Mouse (Mus musculus) limb, embryonic 14.5 days (tissue): ENCODE measurements around the gene Gm36028. TPM values are rescaled to one million over a fixed set of nuclear protein-coding genes. Genes with fewer than 3 reads are reported as not detected.
A peak's percentile ranks its signal among the peaks of the same experiment; 100 is the strongest.

Experiments used
- ATAC-seq: fragments of 200-750 bp; cut with Nextera tagmentation; 2 replicates; pipeline ENCODE4 v1.8.0; 2017; ENCODE audit warnings: low read depth, moderate number of reproducible peaks, moderate TSS enrichment; ENCODE audit not compliant: low FRiP score
- DNase-seq: peaks from one replicate; pipeline ENCODE4 v3.0.0-alpha.2; 2015; ENCODE audit warnings: low spot score
- H3K27ac ChIP-seq: fragments of 300-500 bp; sonication (generic); replicated peaks from 2 replicates; pipeline ENCODE4 v1.5.1; 2014; ENCODE audit warnings: low read depth, mild to moderate bottlenecking, low read length, moderate library complexity, mixed read lengths
- H3K27me3 ChIP-seq: fragments of 300-500 bp; sonication (generic); 2 replicates; pipeline ENCODE4 v1.6.1; 2014; ENCODE audit warnings: low read length, mixed read lengths; ENCODE audit not compliant: control insufficient read depth, insufficient read depth
- H3K36me3 ChIP-seq: fragments of 300-500 bp; sonication (generic); 2 replicates; pipeline ENCODE4 v1.6.1; 2014; ENCODE audit warnings: mild to moderate bottlenecking, low read length, moderate library complexity, mixed read lengths; ENCODE audit not compliant: control insufficient read depth, insufficient read depth
- H3K4me1 ChIP-seq: fragments of 300-500 bp; sonication (generic); 2 replicates; pipeline ENCODE4 v1.6.1; 2014; ENCODE audit warnings: antibody characterized with exemption, low read length, mixed read lengths; ENCODE audit not compliant: control insufficient read depth, insufficient read depth
- H3K4me2 ChIP-seq: fragments of 300-500 bp; sonication (generic); replicated peaks from 2 replicates; pipeline ENCODE4 v1.6.1; 2014; ENCODE audit warnings: low read depth, mild to moderate bottlenecking, low read length, moderate library complexity; ENCODE audit not compliant: severe bottlenecking
- H3K4me3 ChIP-seq: fragments of 300-500 bp; sonication (generic); replicated peaks from 2 replicates; pipeline ENCODE4 v1.5.1; 2014; ENCODE audit warnings: low read length
- H3K9ac ChIP-seq: fragments of 300-500 bp; sonication (generic); 2 replicates; pipeline ENCODE4 v1.6.1; 2014; ENCODE audit warnings: mild to moderate bottlenecking, low read depth, low read length, moderate library complexity; ENCODE audit not compliant: severe bottlenecking
- H3K9me3 ChIP-seq: fragments of 300-500 bp; sonication (generic); 2 replicates; pipeline ENCODE4 v1.6.1; 2016; ENCODE audit warnings: low read length; ENCODE audit not compliant: control insufficient read depth
- POLR2A ChIP-seq: fragments of 200-500 bp; IDR thresholded peaks from 2 replicates; pipeline ENCODE4 v1.8.0; 2012; ENCODE audit warnings: inconsistent platforms, mild to moderate bottlenecking, moderate library complexity, borderline replicate concordance; ENCODE audit not compliant: insufficient read depth, insufficient read length; ENCODE audit errors: extremely low read depth
- WGBS: fragments of 180-500 bp; shearing (Covaris S2); extraction: QIAGEN DNeasy Blood & Tissue Kit; methylation state at CpG from one replicate; pipeline ENCODE4 v1.1.7; 2014; 5-methylcytosine and 5-hydroxymethylcytosine counted together
- polyA plus RNA-seq, 2 experiments: library from polyadenylated mRNA; depleted of rRNA in 1 of 2; stranded (reverse) in 1 of 2; unstranded in 1 of 2; fragments of >200 nt; fragmentation: Nextera tagmentation in 1 of 2; extraction: Ambion mirVana in 1 of 2; gene quantifications; 2 replicates each; pipeline versions ENCODE4 v1.2.1 to v1.2.3; 2012 to 2014

Gene Gm36028
- polyA plus RNA-seq (2012; rRNA removed) = 0.15 and 0.20 TPM in 2 replicates
- polyA plus RNA-seq (2014; fragmentation: Nextera tagmentation; extraction: Ambion mirVana) = not detected in 2 replicates

GRCm38 (mm10) chr16:37861029-37861428, at the start of gene Gm36028:
Gm36028 (minus strand) TSS chr16:37861146.
- no peak within 1 kb of the TSS for H3K4me3 ChIP-seq
- H3K9ac ChIP-seq = no peak within 1 kb of the TSS
- H3K27ac ChIP-seq = no peak within 1 kb of the TSS
- H3K4me1 ChIP-seq = no peaks in the 10 kb centered on the region
- no peaks in the 10 kb centered on the region for H3K27me3 ChIP-seq
- DNase-seq (no peak), ATAC-seq (no peak)
- H3K36me3 ChIP-seq = no peaks in the 10 kb centered on the region
- 81% methylated on average over 7 of the region's 7 CpGs for WGBS
- no peaks in the 10 kb centered on the region for H3K9me3 ChIP-seq
- TF ChIP-seq POLR2A = no peak
- no peak within 1 kb of the TSS for H3K4me2 ChIP-seq

- H3K9ac ChIP-seq = no peak overlapping the region
- no peaks in the 10 kb centered on the region for H3K36me3 ChIP-seq
- no peak for TF ChIP-seq POLR2A
- H3K9me3 ChIP-seq = no peaks in the 10 kb centered on the region
- no peaks in the 10 kb centered on the region for H3K4me1 ChIP-seq
- H3K27me3 ChIP-seq = no peaks in the 10 kb centered on the region
- ATAC-seq (no peak), DNase-seq (no peak)
- WGBS = 95% methylated on average over 3 of the region's 3 CpGs
- H3K4me2 ChIP-seq = no peak overlapping the region
- H3K27ac ChIP-seq = no peak overlapping the region
- no peak overlapping the region for H3K4me3 ChIP-seq
Observed at GRCm38 (mm10) chr16:37906456-37906855, 45.5 kb upstream of the Gm36028 start.

GRCm38 (mm10) chr16:37901318-37901717, 40.4 kb upstream of the Gm36028 start:
- Histone ChIP-seq H3K4me1 (peaks cover 14% of the 10 kb centered on the region), H3K36me3 (no peaks in the 10 kb centered on the region), H3K27me3 (no peaks in the 10 kb centered on the region), H3K9ac (no peak overlapping the region), H3K4me3 (no peak overlapping the region), H3K9me3 (no peaks in the 10 kb centered on the region), H3K4me2 (no peak overlapping the region), H3K27ac (no peak overlapping the region)
- TF ChIP-seq POLR2A = no peak
- no peak for DNase-seq
- ATAC-seq = no peak
- WGBS = 40% methylated on average over 11 of the region's 11 CpGs

GRCm38 (mm10) chr16:37899357-37899756, 38.4 kb upstream of the Gm36028 start:
- H3K36me3 ChIP-seq = no peaks in the 10 kb centered on the region
- H3K27me3 ChIP-seq = no peaks in the 10 kb centered on the region
- no peaks in the 10 kb centered on the region for H3K9me3 ChIP-seq
- no peak for TF ChIP-seq POLR2A
- H3K4me2 ChIP-seq = no peak overlapping the region
- WGBS = 11% methylated on average over 2 of the region's 2 CpGs
- no peak overlapping the region for H3K9ac ChIP-seq
- ATAC-seq = 0 out of 2 replicates have a peak, but pooled peaks have one; percentile 19
- peaks cover 14% of the 10 kb centered on the region for H3K4me1 ChIP-seq
- no peak overlapping the region for H3K27ac ChIP-seq
- H3K4me3 ChIP-seq = no peak overlapping the region
- peak; percentile 50 for DNase-seq

- DNase-seq = no peak
- Histone ChIP-seq H3K9ac (no peak overlapping the region), H3K4me3 (no peak overlapping the region), H3K4me2 (no peak overlapping the region), H3K9me3 (no peaks in the 10 kb centered on the region), H3K4me1 (peaks cover 14% of the 10 kb centered on the region), H3K27ac (peak overlapping the region; percentile 63; the same call in 1 of the 2 replicates), H3K36me3 (no peaks in the 10 kb centered on the region), H3K27me3 (no peaks in the 10 kb centered on the region)
- TF ChIP-seq POLR2A = no peak
- 62% methylated on average over 5 of the region's 5 CpGs for WGBS
- ATAC-seq = no peak
Observed at GRCm38 (mm10) chr16:37898790-37899189, 37.8 kb upstream of the Gm36028 start.

GRCm38 (mm10) chr16:37893942-37894341, 33.0 kb upstream of the Gm36028 start:
- Histone ChIP-seq H3K4me3 (no peak overlapping the region), H3K36me3 (0 out of 2 replicates have a peak, but pooled peaks cover 2% of the 10 kb centered on the region), H3K27me3 (no peaks in the 10 kb centered on the region), H3K4me2 (no peak overlapping the region), H3K9ac (no peak overlapping the region), H3K27ac (no peak overlapping the region), H3K4me1 (peaks cover 14% of the 10 kb centered on the region), H3K9me3 (no peaks in the 10 kb centered on the region)
- DNase-seq (no peak), ATAC-seq (no peak)
- 79% methylated on average over 2 of the region's 2 CpGs for WGBS
- TF ChIP-seq POLR2A = no peak
